ENCODE assay signal across 18 mouse cellular contexts in the genomic region with DNA sequence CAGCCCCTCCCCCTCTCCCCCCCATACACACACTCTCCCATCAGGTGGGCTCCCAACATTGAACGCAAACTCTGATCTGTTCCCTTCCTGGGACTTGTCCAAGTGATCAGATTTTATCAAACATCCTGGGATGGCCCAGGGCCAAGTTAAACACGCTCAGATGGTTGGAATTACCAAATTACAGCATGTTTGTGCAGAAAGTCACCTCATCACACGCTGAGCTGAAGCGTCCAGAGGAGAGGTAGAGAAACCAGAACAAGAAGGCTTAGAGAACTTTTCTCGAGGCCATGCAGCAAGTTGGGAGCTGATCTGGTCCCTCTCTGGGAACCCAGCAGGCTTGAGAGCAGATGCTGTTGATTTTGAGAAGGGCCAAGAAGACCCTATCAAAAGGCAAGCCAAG.
"Had no signal": no experiment of that assay in that cellular context is flagged by ENCODE, and none has a peak within 500 bp of the region (broad histone marks: within the 10 kb centered on the region; RNA-seq: fewer than 3 reads in every experiment).

No protein-coding gene starts in this region.

- DNase-seq: kidney, adult 9 months; kidney, postnatal 14 days; kidney, postnatal 4 days; layer of hippocampus, adult 9-11 months; liver; liver, postnatal 0 days; lung, postnatal 10 days; lung, postnatal 4 days; midbrain, embryonic 14.5 days; thymus, adult 2 months; thymus, postnatal 14 days; thymus, postnatal 4 days had no signal

- H3K4me2 ChIP-seq: limb, embryonic 13.5 days; lung, embryonic 15.5 days; midbrain, embryonic 11.5 days had no signal

- H3K9me3 ChIP-seq: limb, embryonic 10.5 days; limb, embryonic 13.5 days; lung, embryonic 15.5 days had no signal

- H3K4me3 ChIP-seq: layer of hippocampus, adult 2 months; limb, embryonic 10.5 days; limb, embryonic 13.5 days; lung, embryonic 15.5 days had no signal

- H3K4me1 ChIP-seq: lung, embryonic 15.5 days had no signal

- H3K27ac ChIP-seq: layer of hippocampus, adult 2 months; limb, embryonic 10.5 days; limb, embryonic 13.5 days; liver, embryonic 14.5 days; lung, embryonic 15.5 days had no signal

- H3K36me3 ChIP-seq: limb, embryonic 10.5 days; limb, embryonic 13.5 days; lung, embryonic 15.5 days had no signal

- H3K27me3 ChIP-seq: limb, embryonic 13.5 days; lung, embryonic 15.5 days had no signal

- H3K9ac ChIP-seq: limb, embryonic 13.5 days; liver, embryonic 14.5 days; liver, postnatal 0 days; lung, embryonic 15.5 days had no signal

- ATAC-seq: liver, postnatal 0 days had no signal
